Mouse (Mus musculus) testis, postnatal 14 days (tissue): ENCODE results near the gene Gm2115.

Experiments used
- DNase-seq: peaks from one replicate; pipeline ENCODE4 v3.0.0; 2021; ENCODE audit warnings: low spot score

Gene Gm2115

DNA sequence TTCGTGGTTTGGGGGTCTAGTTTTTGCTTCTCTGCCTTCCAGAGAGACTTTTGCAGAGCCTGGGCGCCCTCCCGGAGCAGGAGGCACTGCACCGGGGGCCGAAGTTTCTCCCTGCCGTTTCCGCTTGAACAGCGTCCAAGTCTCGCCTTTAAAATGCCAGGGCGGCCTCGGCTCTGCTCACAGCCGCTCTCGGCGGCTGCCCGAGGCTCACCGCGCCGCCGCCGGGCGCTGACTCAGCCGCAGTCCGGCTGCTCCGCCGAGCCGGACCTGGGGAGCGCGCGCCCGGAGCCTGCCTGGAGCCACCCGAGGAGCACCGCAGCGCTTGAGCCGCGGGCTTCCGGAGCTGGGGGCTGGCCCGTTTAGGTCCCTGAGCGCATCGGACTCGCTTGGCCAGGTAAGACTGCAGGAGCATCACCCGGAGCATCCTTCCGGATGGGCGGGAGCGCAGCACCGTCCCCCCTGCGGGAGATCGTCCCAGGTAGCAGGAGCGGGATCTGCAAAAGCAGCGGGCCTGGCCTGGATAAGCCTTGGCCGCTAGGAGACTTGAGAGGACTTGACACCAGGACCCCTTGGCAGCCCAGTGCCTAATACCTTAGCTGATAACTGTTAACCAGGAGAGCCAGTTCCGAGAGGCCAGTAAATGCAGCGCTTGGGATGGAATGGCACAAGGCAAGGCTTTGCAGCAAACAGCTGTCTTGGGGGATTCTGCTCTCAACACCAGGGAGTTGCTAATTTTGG is at the start of gene Gm2115:
Gm2115 (plus strand) TSS at position 159 of the 738 bp plus-strand sequence.
- peak; percentile 19 for DNase-seq

DNA sequence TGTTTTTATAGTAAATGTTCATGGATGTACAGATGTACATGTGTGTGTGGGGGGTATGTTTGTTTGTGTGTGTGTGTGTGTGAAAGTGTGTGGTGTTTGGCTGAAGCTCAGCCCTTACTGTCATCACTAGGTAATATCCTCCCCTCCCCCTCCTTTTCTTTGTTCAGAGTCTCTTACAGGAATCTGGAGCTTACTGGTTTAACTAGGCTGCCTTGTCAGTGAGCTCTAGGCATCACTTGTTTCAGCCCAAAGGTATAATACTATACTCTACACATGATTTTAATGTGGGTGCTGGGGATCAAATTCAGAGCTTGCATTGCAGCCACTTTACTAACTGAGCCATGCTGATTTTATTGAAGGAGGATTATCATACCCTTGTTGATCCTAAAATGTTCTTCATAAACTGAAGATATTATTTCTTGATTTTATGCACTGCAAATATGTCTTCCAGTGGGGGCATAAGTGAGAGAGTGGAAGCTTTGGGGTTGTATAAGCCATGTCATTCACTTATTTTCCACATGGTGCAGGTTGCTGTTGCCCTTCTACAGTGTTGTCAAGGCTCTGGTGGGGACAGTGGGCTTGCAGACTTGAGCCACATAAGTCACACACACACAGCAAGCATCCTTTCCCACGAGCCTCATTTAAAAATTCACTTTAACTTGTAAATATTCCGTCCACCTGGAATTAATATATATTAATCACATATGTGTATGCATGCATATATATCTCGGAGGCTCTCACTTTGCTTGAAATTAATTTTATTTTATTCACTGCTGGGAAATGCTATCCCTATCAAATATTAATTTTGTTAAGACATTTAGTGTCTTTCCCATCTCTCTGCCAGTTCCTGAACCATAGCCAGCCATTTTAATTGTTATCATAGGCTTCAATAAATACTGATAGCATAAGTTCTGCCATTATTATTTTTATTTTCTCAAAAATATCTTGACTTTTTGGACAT is 45.0 kb upstream of the Gm2115 start:
- DNase-seq = no peak

DNA sequence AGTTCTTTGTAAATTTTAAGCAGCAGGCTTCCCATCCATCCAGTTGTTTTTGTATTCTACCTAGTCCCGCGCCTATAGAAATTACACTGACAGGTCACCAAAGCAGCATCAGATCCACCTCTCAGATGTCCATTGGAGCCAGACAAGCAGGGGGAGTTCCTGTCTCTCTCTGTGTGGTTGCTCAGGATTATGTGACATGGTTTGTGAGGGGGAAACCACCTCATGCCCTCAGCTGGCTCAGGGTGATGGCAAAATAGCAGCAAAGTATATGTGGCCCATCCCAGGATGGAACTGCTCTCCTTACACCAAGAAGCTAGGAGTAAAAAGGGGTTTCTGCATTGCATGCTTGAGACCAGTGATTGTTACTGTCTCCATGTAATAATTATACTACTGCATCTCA is 42.3 kb upstream of the Gm2115 start:
- no peak for DNase-seq

DNA sequence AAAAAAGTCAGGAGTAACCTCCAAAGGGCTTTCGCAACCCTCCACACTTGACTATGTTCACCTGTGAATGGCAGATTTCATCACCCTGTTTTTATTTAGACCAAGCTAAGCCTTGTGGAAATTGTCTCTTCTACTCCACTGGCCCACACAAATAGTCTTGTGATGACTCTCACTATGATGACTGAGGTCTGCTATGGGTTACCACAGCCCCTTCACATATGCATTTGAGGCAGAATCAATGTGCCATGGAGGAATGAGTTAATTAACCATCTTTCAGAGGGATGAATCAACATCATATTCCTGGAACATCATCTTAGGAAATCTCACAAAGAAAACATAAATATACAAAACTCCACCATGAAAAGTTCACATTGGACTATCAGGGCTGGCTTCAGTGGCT is 25.6 kb upstream of the Gm2115 start:
- no peak for DNase-seq

DNA sequence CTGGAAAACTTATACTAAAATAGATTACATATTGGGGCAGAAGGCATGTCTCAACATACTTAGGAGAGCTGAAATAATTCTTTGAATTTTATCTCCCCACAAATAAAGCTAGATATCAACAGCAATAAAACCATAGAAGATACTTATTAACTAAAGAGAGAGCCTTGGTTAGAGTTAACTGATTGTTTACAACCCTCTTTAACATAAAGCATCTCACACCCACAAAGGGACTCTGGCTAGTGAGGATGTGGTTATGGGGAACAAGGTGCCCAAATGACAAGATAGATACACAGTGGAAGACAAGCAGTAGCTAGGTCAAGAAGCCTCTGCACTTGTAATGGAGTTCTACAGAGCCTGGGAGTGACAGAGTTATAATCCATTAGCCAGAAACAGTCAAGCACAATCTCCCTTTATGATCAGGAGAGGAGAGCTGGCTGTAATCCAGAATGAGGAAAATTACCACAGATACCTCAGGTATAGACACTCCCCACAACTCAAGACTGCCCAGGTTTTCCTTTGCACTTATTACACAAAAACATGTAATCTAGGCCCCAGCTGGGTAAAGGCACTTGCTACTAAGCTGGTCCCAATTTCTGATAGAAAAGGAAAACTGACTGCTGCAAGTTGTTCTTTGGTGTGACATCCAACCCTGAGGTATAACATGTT is 10.1 kb upstream of the Gm2115 start:
- no peak for DNase-seq

DNA sequence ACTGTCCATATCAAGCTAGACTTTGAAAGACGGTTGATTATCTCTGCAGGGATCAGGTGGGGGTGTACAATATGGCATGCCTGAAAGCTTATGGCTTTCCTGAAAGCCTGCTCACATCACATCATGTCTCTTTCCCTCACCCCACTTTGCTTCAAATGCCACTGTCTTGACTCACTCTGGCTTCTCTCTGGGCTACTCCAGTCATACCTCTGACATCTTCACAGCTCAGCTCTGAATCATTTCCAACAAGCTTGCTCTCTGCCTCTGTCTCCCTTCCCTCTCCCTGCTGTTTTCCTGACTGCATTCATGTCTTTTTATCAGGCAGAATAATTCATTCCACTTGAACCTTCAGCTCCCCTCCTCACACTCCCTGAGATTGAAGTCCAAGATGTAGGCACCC is 7.4 kb upstream of the Gm2115 start:
- DNase-seq = no peak

DNA sequence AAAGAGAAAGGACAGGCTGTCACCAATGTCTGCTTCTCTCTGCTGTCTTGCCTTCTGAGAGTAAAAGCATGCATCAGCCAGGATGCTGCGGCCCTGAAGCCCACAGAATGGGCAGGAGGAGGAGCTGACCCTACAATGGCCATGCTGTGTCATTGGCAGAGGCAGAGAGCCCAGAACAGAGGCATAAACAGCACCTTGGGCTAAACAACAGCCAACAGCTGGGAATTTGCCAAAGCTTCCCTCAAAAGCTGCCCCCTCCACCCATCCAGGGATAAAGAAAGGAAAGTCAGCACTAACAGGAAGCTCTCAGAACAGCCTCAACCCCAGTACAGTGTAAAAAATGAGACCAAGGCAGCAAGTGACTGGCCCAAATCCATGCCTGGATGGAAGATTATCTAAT is 6.3 kb upstream of the Gm2115 start:
- no peak for DNase-seq

DNA sequence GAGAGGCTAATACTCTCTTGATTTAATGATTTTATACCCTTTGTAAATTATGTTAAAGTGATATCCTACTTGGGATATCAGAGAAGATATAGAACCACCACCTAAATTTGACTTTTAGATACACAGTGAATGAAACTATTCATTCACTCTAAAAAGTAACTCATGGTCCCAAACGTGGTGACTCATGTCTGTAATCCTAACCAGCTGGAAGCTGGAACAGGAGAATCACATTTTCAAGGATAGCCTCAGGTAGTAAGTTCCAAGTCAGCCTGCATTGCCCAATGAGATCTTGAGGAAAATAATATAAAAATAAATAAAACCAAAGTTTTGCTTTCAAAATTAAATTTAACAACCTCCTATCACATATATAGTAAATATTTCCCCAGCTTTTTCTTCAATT is 2.6 kb upstream of the Gm2115 start:
- DNase-seq = no peak

DNA sequence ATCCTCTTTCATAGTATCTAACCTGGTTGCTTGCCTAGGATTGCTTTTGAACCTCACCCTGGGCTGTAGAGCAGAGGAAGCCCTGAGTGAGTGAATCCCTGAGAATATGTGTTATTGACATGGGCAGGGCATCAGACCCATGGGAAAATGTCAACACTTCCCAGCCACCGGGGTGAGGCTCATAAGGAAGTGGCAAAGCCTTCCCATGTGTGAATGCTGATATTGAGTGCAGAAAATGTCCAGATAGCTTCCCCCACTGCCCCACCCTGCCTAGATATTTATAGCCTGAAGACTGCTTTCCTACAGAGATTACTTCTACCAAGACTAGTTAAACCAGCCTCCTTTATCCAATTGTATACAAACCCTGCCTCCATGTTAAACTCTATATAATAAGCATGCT is 4.0 kb downstream of the Gm2115 start:
- no peak for DNase-seq

DNA sequence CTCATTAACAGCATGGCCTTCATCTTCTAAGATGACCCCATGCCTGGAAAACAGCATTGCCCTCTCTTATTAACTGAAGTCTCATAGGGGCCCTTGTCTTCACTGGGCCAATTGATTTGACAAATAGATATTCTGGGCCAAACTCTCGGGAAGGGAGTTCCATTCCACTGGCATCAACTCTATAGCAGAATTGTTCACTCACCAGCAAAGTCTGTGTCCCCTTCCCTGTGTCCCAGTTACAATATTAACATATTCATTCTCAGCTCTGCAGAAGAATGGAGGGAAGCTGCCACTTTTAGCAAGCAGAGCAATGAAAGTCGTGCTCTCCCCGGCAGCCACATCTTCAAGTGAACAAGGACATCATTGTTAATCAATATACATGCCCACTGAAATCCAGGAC is 5.9 kb downstream of the Gm2115 start:
- no peak for DNase-seq

DNA sequence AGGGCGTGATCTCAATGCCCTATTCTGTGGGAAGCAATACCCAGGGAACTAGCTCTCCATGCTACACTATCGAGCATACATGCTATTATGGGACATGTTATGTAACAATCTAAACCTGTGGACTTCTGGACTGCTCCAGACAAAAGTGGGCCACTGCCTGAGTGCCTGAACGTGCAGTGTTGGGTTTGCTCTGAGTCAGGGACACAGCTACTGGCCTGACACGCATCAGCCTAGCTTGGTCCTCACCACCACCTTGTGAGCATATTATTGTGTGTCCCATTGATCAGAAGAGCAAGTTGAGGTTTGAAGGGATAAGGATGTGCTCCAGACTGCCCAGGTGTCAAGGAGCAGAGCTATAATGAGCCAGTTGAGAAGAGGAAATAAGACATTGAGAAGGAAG is 16.2 kb downstream of the Gm2115 start:
- no peak for DNase-seq

DNA sequence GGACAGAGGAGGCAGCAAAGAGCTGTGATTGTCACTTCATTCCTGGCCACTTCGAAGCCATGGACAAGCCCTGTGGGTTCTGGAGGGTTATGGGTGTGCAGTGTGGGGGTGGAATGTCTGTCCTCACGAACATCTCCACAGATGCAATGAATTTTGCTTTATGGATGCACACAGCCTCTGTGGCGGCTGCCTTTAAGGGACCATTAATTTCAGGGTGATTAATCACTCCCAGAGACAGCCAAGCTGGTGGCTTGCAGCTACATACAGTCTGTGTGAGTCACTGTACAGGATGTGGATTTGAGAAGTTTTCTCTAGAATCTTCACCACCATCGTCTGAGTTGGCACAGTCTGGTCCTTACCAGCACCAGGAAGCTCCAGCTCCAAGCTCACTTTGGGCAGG is 17.9 kb downstream of the Gm2115 start:
- no peak for DNase-seq

DNA sequence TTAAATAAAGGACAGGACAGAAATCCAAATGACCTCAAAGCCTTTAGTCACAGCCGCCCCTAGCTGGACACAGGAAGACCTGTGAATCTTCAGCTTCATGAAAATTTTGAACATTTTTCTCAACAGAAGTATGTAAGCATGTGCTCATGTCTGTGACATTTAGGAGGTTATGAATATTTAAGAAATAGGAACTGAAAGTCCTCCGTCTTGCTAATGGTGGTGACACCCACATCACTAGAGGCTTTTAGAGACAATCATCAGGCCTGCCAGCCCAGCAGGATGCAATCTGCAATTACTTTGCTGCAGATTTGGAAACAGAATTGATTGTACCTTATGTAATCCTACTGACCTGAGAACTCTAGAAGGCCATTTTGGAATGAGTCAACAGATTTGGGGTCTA is 22.7 kb downstream of the Gm2115 start:
- DNase-seq = no peak

DNA sequence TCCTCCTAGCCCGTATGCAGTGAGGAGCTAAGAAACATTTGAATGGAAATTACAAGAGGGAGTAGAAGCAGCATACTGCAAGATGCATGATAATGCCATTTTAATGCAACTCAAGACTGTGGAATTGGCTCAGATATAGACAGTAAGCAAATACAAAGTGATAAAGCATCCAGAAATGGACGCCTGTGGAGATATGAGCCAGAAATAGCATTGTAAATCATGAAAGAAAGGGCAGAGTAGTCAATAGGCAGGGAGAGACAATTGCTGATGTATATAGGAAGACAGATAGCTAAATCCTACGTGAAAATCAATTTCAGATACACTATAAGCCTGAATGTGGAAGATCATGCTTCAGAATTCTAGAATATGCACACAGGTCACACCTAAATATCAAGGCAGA is 26.5 kb downstream of the Gm2115 start:
- DNase-seq = no peak

DNA sequence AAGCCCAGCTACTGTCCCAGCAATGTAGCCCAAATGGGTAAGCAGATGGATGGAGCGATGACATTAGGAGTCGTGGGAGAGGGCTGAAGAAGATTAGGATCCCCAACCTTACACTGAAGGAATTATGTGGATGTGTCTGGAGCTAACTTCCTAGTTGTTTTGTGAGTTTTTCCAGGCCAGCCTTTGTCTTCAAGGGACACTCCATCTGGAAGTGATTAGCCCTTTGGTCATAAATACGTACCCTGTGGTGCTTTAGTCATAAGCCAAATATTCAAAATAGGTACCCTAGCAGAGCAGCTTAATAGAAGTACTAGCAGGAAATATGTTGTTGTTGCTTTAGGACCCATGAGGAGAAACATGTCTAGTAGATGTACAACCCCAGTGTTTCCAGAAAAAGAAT is 28.6 kb downstream of the Gm2115 start:
- DNase-seq = no peak

DNA sequence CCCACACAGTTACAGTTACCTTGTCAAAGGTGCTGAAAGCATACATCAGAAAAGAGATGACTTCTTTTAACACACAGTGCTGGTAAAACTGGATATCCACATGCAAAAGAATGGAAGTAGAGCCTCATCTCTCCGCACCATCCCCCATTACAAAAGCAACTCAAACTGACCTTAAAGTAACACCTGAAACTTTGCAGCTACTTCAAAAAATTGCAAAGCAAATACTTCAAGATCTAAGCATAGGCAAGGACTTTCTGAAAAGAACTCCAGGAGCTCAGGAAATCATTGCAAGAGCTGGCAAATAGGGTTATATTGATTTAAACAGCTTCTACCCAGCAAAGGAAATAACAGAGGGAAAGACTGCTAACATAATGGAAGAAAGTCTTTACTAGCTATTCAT is 31.7 kb downstream of the Gm2115 start:
- DNase-seq = no peak

DNA sequence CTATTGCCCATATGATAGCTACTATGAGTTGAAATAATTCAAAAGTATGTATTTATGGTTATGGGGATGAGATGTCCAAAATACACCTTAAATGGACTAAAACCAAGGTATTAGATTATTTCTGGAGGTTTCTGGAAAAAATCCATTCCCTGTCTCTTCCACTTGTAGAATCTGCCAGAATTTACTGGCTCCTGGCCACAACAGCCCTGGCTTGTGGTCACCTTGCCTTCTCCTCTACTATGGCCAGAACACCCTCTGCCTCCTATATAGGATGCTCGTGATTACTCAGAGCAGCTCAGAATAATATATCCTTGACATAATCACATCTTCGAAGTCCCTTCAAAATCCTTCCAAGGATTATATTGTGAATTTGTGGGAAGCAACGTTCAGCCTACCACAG is 35.5 kb downstream of the Gm2115 start:
- no peak for DNase-seq

DNA sequence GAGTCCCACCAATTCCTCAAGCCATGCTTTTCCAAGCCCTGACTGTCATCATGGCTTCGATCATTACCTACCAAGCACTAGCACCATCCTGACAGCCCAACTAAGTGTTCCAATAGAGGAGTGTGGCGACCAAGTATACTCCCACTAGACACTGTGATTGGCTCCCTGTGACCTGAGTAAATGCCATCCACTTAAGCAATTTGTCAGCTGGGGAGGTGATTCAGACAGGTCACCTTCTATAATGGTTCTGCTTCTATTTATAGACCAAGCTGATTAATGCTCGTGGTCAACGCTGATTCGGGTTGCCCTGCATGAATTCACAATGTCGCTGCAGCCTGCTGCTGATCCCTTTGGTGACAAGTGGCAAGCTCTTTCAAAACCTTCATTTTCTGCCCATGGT is 37.4 kb downstream of the Gm2115 start:
- DNase-seq = no peak

DNA sequence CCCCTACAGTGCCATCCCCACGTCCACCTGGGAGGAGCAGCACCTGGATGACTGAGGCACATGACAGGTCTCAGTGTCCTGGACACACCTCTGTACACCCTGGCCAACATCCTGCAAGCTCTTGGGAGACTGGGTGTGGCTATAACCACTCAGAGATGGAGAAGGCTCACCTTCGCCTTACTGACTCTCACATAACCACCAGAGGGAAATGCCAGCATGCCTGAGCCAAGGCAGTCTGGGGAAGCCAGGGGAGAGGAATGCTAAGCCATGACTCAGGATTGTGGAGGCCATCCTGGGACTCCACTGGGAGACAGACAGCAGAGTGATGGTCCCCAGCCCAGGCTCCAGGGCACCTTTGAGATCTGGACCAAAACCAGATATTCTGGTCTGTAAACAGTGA is 48.3 kb downstream of the Gm2115 start:
- DNase-seq = no peak

DNA sequence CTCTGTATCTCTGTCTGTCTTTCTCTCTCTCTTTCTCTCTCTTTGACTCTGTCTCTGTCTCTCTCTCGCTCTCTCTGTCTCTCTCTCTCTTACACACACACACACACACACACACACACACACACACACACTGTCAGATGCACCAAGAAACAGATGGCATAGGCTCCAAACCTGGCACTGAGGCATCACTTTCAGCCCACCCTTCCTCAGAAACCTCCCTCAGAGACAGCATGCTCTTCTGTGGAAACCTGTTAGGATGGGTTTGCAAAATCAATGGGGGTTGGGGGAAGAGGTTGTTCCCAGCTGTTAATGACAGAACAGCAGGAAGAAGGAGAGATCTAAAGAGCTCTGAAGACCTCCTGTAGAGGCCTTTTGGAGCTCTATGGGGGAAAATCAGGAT is 50.1 kb downstream of the Gm2115 start:
- DNase-seq = no peak

DNA sequence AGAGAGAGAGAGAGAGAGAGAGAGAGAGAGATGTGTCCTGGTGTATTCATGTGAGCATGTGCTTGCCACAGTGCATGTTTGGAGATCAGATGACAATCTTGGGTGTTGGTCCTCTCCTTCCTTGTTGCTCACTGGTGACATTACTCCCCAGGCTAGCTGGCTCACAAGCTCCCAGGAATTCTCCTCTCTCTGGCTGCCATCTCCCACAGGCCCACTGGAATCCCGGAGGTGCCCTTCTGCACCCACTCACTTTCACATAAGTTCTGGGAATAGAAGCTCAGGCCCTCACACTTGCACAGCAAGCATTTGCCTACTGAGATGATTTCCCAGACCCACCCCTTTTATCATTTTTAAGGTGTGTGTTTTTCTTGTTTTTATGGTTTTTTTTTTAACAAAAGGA is 51.0 kb downstream of the Gm2115 start:
- no peak for DNase-seq

DNA sequence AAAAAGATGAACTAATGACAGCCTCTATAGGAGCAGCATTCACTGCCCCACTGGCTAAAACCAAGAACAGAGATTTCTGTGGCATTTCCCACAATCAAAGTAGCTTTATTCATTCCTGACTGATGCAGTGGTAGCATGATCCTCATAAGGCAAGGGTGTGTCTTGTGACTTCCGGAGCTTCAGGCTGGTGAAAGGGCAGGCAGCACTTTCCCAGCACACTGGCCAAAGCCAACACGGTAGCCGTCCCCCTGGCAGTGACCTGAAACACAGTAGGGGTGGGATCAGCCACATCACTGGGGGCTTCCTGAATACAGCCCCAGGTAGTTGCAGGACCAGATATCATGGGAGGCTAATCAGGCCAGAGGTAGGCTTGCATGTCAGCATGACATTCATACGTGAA is 56.3 kb downstream of the Gm2115 start:
- DNase-seq = no peak
